Mouse (Mus musculus): ENCODE measurements around the gene Zcchc4.

DNA sequence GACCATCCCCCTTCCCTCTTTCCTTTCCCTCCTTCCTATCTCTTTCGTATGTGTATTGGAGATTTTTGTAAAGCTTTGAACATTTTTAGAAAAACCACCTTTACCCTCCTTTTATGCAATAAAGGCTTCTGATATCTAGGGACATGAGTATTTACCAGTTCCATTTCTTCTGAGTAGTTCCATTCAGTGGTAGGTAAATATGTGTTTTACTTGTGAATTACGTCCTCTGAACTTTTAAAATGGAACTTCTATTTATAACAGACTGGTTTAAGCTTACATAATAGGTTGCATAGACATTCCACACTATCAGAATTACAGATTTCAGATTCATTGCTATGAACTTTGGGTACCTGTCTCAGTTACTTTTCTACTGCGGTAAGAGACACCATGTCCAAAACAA lies 19.9 kb upstream of the Zcchc4 start:
- TF ChIP-seq GATA1 (IDR thresholded peaks at IDR 0.05; ENCODE audit: low read length) (no peak), TAL1 (IDR thresholded peaks at IDR 0.05; ENCODE audit: low read length) (no peak)

Data from erythroblast, embryonic 14.5 days (primary cell).